Mouse (Mus musculus) cerebellum, adult 2 months (tissue): Measurements from ENCODE around the gene Grik4.

Experiments
- CTCF ChIP-seq: fragments of 200-500 bp; IDR thresholded peaks from 2 replicates; pipeline ENCODE4 v1.5.1; 2011; ENCODE audit warnings: low read depth, mild to moderate bottlenecking, control low read depth, low read length, moderate library complexity, borderline replicate concordance; ENCODE audit not compliant: insufficient read depth
- POLR2A ChIP-seq: fragments of 200-500 bp; IDR thresholded peaks from 2 replicates; pipeline ENCODE4 v1.6.1; 2011; ENCODE audit warnings: low read length, control low read depth, borderline replicate concordance; ENCODE audit not compliant: insufficient read depth

DNA sequence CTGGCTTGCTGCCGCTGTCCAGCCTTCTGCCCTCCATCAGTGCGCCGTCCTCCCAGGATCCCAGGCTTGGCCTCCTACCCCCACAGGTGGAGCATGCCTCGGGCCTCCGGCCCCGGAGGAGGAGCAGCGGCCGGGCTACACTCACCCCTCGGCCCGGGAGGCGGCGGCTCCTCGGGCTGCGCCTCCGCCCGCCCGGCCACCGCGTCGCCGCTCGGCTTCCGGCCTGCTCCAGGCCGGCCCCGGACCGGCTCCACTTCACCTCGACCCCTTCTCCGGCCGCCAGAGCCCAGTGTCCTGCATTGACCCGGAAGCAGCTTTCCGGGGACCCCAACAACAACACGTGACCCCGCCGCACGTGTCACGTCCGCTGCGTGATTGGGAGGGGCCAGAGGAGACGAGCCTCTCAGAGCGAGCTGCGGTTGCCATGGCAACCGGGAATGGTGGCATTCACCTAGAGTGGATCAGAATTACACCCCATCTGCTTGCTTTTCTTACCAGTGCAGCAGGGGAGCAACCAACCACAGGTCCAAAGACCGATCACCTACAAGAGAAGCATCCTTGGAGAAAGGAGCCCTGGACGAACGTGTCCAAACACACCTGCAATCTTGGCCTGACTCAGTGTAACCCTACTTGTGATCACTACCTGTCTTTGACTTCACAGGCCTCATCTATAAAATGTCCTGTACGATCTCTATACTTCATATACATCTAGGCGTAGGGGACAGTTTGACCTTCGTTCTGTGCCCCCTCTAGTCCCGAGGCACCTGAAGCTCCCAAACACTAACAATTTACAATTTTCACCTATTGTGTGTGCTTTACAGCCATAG lies 472.2 kb downstream of the Grik4 start:
- TF ChIP-seq POLR2A (peak; percentile 46; the same call in 1 of the 2 replicates), CTCF (no peak)
